Mouse (Mus musculus) MEL-GATA-1-ER (cell line): ENCODE measurements around the gene Tut1.

Experiments
- DNase-seq: peaks from one replicate; pipeline ENCODE4 v3.0.0-alpha.2; 2012; ENCODE audit warnings: low read depth; ENCODE audit errors: extremely low read depth

Gene Tut1

GRCm38 (mm10) chr19:8982303-8983149 lies 28.9 kb downstream of the Tut1 start:
- DNase-seq, result peak; percentile 76

DNA sequence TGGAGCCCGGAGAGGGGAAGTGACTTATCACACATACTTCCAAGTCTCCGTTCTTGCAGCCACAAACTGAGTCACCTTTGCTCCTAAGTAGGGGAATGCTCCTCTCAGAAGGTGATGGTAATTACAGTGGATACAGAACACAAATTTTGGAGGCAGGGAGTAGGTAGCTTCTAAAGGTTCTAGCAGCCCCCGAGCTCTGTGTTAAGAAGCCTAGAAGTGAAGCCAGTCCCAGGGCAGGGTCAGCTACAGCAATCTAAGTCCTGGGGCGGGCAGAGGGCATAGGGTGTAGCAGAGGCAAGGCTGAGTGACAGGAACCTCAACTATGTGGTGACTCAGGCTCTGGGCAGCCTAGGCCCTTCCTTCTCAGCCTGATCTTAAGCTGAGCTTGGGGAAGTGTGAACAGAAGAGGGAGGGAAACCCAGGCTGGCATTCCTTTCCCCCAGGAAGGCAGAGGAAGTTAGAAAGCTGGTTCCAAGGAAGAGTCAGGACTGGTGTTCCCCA lies 29.6 kb downstream of the Tut1 start:
- DNase-seq, result no peak

- DNase-seq, result no peak
Measured at GRCm38 (mm10) chr19:8984255-8984868, 30.7 kb downstream of the Tut1 start.

- DNase-seq, result no peak
Measured at GRCm38 (mm10) chr19:8985891-8986290, 32.2 kb downstream of the Tut1 start.

GRCm38 (mm10) chr19:8987816-8988215 lies 34.2 kb downstream of the Tut1 start:
- DNase-seq, result no peak

DNA sequence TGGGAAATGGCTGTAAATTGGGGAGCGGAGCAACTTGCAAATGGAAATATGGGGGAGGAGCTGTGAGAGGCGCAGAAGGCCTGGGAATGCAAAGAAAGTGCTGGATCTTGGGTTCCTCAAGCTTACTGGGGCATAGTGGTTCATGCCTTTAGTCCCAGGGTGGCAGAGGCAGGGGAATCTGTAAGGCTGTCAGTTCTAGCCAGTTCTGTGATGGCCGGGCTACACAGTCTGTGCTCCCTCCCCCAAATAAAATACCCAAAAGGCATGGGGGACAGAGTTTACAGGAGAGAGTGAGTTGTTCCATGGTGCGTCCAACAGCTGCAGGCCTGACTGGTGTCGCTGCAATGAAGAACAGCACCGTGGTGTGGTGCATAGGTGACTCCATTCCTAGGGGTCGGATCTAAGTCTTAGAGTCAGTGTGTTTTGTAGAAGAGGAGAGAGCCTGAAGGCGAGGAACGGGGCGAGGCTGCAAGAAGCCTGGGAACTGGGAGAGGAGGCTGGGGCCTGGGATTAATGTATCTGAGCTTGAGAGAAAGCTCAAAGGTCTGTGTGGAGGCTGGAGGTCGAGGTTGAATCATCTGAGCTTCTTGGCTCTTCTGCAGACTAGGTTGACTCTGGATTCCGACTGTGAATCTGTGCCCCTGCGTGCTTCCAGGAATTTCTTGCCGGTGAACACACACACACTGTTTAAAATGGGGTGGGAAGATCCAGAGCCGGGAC lies 34.9 kb downstream of the Tut1 start:
- no peak for DNase-seq

GRCm38 (mm10) chr19:8989066-8989566 lies 35.5 kb downstream of the Tut1 start, which contains the start of gene Ahnak:
TSS of gene Ahnak (plus strand) at chr19:8989284.
- no peak for DNase-seq

DNA sequence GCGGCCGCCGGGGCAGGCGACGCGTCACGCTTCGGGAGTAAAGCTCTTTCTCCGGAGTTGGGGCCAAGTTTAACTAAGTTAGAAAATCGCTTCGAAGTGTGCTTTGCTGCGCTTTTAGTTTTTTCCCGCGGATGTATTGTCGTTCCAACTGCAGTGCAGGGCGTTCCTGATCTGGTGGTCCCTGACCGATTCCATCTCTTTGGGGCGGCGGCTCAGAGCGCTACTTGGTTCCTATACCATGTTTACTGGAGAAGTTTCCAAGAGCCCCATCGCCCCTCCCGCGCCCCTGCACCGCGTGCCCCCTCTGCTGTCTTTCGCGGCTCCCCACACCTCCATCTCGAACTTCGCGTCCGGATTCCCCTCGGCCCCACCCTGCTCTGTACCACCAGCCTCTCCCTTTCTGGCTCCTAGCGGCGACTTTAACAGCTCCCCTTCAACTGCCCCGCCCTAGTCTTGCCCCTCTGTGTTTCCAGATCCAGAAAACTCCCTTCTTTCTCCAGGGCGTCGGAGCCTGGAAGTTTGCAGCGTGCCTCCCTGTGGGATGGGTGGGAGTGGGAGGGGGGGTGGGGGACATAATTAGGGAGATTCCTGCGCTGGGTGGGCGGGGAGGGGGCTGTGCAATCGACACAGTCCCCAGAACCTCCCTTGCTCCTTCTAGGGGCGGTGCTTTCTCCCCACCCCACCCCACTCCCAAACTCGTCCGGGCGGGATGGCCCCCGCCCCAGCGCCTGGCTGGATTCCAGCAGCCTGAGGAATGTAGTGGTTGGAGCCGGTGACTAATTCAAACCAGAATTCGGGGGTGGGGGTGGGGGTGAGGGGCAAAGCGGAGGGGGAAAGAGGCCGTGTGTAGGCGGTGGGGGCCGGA lies 36.2 kb downstream of the Tut1 start:
- DNase-seq, result no peak

DNA sequence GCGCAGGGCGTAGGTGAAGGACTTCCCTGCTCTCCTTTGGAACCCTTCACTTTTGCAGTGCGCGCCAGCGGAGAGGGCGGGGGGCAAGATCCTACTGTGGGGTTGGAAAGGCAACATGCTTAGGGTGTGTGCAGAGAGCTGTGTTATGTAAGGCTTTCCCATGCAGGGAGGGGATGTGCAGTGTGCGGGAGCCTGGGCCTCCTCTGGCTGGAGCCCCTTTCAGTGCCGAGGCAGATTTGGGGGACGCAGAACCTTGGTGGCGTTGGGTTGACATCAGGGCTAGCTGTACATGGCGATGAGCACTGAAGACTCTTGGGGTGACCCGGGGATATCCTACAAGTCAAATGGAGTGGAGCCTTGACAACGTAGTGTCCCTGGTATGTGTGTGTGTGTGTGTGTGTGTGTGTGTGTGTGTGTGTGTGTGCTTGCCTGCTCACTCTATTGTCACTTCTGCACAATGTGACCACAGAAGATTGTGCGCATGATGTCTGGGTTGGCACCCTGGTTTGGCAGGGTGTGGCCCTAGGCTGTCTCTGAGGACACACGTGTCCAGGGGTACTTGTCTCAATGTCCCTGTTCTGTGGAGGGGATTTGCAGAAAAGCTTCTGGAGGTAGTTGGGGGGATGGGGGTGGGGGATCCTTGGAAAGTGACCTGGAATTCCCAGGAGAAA lies 36.9 kb downstream of the Tut1 start:
- DNase-seq, result no peak

DNA sequence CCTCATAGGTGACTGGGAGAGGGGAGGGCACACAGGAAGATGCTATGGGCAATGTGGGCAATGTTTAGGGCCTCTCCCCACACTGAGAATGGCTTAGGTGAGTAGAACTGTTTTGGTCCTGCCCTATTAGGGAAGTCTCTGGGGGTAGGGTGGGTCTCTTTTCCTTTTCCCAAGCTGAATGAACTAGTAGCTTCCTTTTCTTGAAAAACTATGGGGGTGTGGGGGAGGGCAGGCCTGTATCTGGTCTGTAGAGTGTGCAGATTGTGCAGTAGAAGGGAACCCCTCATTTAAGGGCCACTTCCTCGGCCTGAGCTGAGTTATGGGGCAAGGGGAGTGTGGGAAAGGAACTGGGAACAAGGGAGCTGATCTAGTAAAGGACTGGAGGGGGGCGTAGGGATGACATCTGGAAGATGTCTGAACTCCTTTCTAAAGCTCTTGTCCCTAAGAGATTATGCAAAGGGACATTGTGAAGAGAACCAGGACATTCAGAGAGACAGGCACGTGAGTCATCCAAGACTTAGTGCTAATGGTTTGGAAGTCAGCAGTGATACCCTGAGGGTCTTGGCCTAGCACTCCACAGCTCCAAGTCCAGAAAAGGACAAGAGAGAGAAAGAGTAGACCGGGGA lies 37.7 kb downstream of the Tut1 start:
- no peak for DNase-seq

- no peak for DNase-seq
Measured at GRCm38 (mm10) chr19:8991871-8992735, 38.5 kb downstream of the Tut1 start.

DNA sequence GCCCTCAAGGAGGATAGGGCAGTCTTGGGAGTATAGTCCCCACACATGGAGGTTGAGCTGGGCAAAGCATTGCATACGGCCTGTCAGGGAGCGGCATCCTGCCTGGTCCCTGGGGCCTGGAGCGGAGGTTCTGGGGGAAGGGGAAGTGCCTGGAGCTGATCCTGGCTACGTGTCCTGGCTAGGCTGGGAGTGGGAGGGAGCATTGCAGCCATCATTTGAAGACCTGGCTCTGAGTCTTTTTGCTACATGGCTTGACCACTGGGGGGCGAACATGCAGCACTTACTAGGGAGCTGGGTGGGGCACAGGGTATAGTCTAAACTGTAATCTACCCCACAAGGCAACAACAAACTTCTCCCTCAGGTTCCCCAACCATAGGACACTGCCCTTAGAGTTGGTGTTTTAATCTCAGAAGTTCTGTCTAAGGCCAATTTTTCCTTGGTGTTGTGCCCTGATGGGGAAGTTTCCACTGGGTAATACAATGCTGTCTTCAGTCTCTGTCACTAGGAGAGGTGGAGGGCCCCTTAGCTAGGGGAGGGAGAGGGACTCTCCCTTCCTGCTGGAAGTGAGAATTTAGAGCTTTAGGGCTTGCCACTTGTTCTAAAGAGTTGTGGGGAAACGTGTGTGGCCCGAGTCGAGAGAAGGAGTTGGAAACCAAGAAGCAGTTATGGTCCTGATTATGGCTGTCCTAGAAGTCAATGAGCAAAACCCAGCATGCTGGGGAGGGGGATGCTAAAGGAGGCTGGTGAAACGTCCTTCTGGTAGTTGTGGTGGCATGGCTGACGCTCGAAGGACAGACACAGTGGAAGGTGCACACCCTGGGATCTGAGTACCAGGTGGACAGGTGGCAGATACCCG lies 39.4 kb downstream of the Tut1 start:
- peak; percentile 71 for DNase-seq

DNA sequence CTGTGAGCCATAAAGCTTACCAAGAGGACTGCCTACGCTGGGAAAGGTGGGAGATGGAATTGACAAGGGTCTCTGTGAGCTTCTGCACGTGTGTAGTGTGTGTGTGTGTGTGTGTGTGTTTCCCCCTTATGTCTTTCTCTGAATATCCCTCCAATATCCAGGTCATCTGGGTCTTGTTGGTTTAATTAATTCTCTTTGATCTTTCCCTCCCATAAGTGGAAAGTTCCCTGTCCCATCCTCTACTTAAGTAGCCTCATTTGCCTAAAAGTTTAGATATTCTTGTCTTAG lies 39.9 kb downstream of the Tut1 start:
- DNase-seq, result no peak

- no peak for DNase-seq
Measured at GRCm38 (mm10) chr19:8994813-8995607, 41.4 kb downstream of the Tut1 start.

- no peak for DNase-seq
Measured at GRCm38 (mm10) chr19:8996601-8997000, 43.0 kb downstream of the Tut1 start.

- no peak for DNase-seq
Measured at GRCm38 (mm10) chr19:8997546-8997945, 43.9 kb downstream of the Tut1 start.

GRCm38 (mm10) chr19:8998546-8998945 lies 44.9 kb downstream of the Tut1 start:
- no peak for DNase-seq
